Mouse (Mus musculus): Measurements from ENCODE around the gene Ncapd3. TPM values are rescaled to one million over a fixed set of nuclear protein-coding genes. Genes with fewer than 3 reads are reported as not detected.

The Ncapd3 gene
- 1 to 10 TPM; 5.1 to 6.8 TPM for total RNA-seq (2021)
- long read RNA-seq, experiment 1, full-length matches to known transcripts, result 1 of 3 reads
- long read RNA-seq, experiment 1, partial matches to known transcripts, result 1 of 3 reads
- long read RNA-seq, experiment 1, other reads (novel, unspliced or antisense), result 1 of 3 reads
- long read RNA-seq, experiment 2, full-length matches to known transcripts, result 2 of 2 reads
- long read RNA-seq, experiment 2, partial matches to known transcripts, result 0 of 2 reads
- long read RNA-seq, experiment 2, other reads (novel, unspliced or antisense), result 0 of 2 reads

GRCm38 (mm10) chr9:27029828-27030762, at the start of gene Ncapd3, which contains the start of gene Vps26b:
Gene Ncapd3 (plus strand): TSS chr9:27030175.
Gene Vps26b (minus strand): TSS chr9:27030065.
- DNase-seq, result peak; percentile 96
- intact Hi-C loops (cut with DNase I; ENCODE audit: low total_unique reads), result no loop called here

- DNase-seq, result no peak
- intact Hi-C loops (cut with DNase I; ENCODE audit: low total_unique reads), result no loop called here
Observed at GRCm38 (mm10) chr9:26985090-26985613, 44.8 kb upstream of the Ncapd3 start.

GRCm38 (mm10) chr9:26985668-26986277, 44.2 kb upstream of the Ncapd3 start:
- intact Hi-C loops (cut with DNase I; ENCODE audit: low total_unique reads), result no loop called here

GRCm38 (mm10) chr9:26990181-26990580, 39.8 kb upstream of the Ncapd3 start:
- DNase-seq, result no peak
- intact Hi-C loops (cut with DNase I; ENCODE audit: low total_unique reads), result no loop called here

More at GRCm38 (mm10) chr9:26985668-26986277, 44.2 kb upstream of the Ncapd3 start:
- no peak for DNase-seq

GRCm38 (mm10) chr9:26993118-26993517, 36.9 kb upstream of the Ncapd3 start:
- no peak for DNase-seq

GRCm38 (mm10) chr9:26993900-26994299, 36.1 kb upstream of the Ncapd3 start:
- intact Hi-C loops (cut with DNase I; ENCODE audit: low total_unique reads), result no loop called here
- no peak for DNase-seq

More at GRCm38 (mm10) chr9:26993118-26993517, 36.9 kb upstream of the Ncapd3 start:
- intact Hi-C loops (cut with DNase I; ENCODE audit: low total_unique reads), result no loop called here

- intact Hi-C loops (cut with DNase I; ENCODE audit: low total_unique reads), result no loop called here
- DNase-seq, result no peak
Observed at GRCm38 (mm10) chr9:26997062-26997461, 32.9 kb upstream of the Ncapd3 start.

- DNase-seq, result no peak
- intact Hi-C loops (cut with DNase I; ENCODE audit: low total_unique reads), result no loop called here
Observed at GRCm38 (mm10) chr9:26997501-26997900, 32.5 kb upstream of the Ncapd3 start.

- no peak for DNase-seq
- intact Hi-C loops (cut with DNase I; ENCODE audit: low total_unique reads), result no loop called here
Observed at GRCm38 (mm10) chr9:26998669-26999460, 31.1 kb upstream of the Ncapd3 start.

GRCm38 (mm10) chr9:26999461-27000395, 30.2 kb upstream of the Ncapd3 start, which contains the start of the genes Acad8 and Thyn1:
Gene Acad8 (minus strand): TSS chr9:26999566.
Gene Thyn1 (plus strand): TSS chr9:26999710.
- peak; percentile 97 for DNase-seq

GRCm38 (mm10) chr9:27005231-27005630, 24.7 kb upstream of the Ncapd3 start:
- DNase-seq, result no peak
- intact Hi-C loops (cut with DNase I; ENCODE audit: low total_unique reads), result no loop called here

More at GRCm38 (mm10) chr9:26999461-27000395, 30.2 kb upstream of the Ncapd3 start, which contains the start of the genes Acad8 and Thyn1:
- intact Hi-C loops (cut with DNase I; ENCODE audit: low total_unique reads), result no loop called here

- intact Hi-C loops (cut with DNase I; ENCODE audit: low total_unique reads), result no loop called here
- DNase-seq, result no peak
Observed at GRCm38 (mm10) chr9:27005933-27006332, 24.0 kb upstream of the Ncapd3 start.

- intact Hi-C loops (cut with DNase I; ENCODE audit: low total_unique reads), result no loop called here
- DNase-seq, result no peak
Observed at GRCm38 (mm10) chr9:27006866-27007265, 23.1 kb upstream of the Ncapd3 start.

- intact Hi-C loops (cut with DNase I; ENCODE audit: low total_unique reads), result no loop called here
- no peak for DNase-seq
Observed at GRCm38 (mm10) chr9:27009231-27009630, 20.7 kb upstream of the Ncapd3 start.

- intact Hi-C loops (cut with DNase I; ENCODE audit: low total_unique reads), result no loop called here
- no peak for DNase-seq
Observed at GRCm38 (mm10) chr9:27011572-27011971, 18.4 kb upstream of the Ncapd3 start.

- intact Hi-C loops (cut with DNase I; ENCODE audit: low total_unique reads), result no loop called here
- DNase-seq, result no peak
Observed at GRCm38 (mm10) chr9:27018961-27019360, 11.0 kb upstream of the Ncapd3 start.

- no peak for DNase-seq
- intact Hi-C loops (cut with DNase I; ENCODE audit: low total_unique reads), result no loop called here
Observed at GRCm38 (mm10) chr9:27023681-27024080, 6.3 kb upstream of the Ncapd3 start.

- no peak for DNase-seq
- intact Hi-C loops (cut with DNase I; ENCODE audit: low total_unique reads), result no loop called here
Observed at GRCm38 (mm10) chr9:27026708-27027107, 3.3 kb upstream of the Ncapd3 start.
